Mouse (Mus musculus) thymus, adult 2 months (tissue): Measurements from ENCODE around the gene D930007J09Rik.

Source experiments
- CTCF ChIP-seq: fragments of 200-500 bp; IDR thresholded peaks from 2 replicates; pipeline ENCODE4 v1.5.1; 2012; ENCODE audit warnings: mild to moderate bottlenecking, control low read depth, low read length, moderate library complexity, borderline replicate concordance; ENCODE audit not compliant: control insufficient read depth, poor library complexity, insufficient read depth; ENCODE audit errors: extremely low read depth
- POLR2A ChIP-seq: fragments of 200-500 bp; IDR thresholded peaks from 2 replicates; pipeline ENCODE4 v1.6.1; 2012; ENCODE audit warnings: mild to moderate bottlenecking, low read length, control low read depth, moderate library complexity; ENCODE audit not compliant: control insufficient read depth, poor library complexity, insufficient read depth; ENCODE audit errors: extremely low read depth

- no peak for TF ChIP-seq POLR2A
- TF ChIP-seq CTCF = no peak
Measured at GRCm38 (mm10) chr13:32807624-32808023, 5.0 kb upstream of the D930007J09Rik start.
